Mouse (Mus musculus) 3134 (cell line): ENCODE results near the gene Tma7.

Experiments used
- DNase-seq: peaks from one replicate; pipeline ENCODE4 v3.0.0-alpha.2; 2011; ENCODE audit warnings: low spot score; ENCODE audit not compliant: insufficient read length; ENCODE audit errors: extremely low read depth

The Tma7 gene

DNA sequence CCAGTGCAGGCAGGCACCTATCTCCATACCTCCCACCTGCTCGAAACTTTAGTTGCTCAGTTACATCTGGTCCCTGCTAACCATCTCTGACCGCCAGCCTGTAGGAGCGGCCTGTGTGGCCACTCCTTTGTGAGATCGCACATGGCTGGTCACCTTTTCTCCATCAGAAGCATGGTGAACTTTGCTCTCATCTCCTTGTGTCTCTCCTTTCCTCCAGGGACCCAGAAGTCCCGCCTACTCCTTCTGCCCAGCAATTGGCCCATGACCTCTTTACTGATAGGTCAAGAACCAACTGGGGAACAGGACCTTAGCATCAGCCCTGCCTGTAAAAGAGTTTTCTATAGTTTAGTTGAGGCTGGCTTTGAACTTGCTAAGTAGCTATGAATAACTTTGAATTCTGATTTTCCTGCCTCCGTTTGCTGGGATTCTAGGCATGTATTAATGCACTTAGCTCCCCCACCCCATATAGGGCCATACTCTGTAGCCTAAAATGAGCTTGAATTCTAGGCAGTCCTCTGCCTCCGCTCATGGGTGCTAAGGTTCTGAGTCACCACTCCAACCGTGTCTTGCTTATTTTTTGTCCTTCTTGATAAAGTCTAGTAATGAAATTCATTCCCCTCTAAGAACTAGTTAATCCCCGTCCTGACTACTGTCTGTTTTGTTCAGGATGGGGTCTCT lies 32.3 kb downstream of the Tma7 start:
- no peak for DNase-seq

- no peak for DNase-seq
Measured at GRCm38 (mm10) chr9:109049316-109049715, 33.1 kb downstream of the Tma7 start.

DNA sequence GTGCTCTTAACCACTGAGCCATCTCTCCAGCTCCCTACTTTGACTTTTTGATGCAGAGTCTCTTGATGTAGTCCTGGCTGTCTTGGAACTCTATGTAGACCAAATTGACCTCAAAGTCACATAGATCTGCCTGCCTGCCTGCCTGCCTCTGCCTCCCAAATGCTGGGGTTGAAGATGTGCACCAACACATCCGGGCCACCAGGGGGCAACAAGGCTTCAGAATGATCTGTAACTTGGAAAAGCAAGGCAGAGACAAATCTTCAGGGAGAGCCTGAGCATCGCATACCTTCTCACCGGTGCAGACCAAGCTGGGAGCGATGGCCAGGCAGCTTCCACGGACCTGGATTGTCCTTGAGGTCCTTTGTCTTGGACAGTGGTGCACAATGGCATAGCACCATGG lies 36.1 kb downstream of the Tma7 start:
- peak; percentile 49 for DNase-seq

GRCm38 (mm10) chr9:109041351-109041750 lies 41.0 kb downstream of the Tma7 start:
- DNase-seq, result no peak

- no peak for DNase-seq
Measured at GRCm38 (mm10) chr9:109040906-109041305, 41.5 kb downstream of the Tma7 start.

- DNase-seq, result no peak
Measured at GRCm38 (mm10) chr9:109040216-109040615, 42.2 kb downstream of the Tma7 start.

DNA sequence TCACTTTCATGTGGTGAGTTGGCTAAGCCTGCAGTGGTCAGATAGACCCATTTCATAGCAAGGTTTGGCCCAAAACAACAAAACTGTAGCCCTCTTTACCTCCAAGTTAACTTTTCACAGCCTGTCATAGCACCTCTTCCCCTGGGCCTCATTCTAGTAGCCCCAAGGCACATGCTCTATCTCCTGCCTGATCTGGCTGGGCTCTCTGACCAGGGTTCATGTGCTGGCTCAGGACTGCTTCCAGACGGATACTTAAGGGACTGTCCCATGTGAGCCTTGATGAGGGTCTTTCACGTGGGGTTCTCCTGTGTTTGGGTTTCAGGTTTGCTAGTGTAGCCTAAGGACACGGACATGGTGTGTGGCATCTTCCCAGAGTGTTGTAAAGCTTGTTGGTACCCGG lies 42.7 kb downstream of the Tma7 start:
- no peak for DNase-seq

GRCm38 (mm10) chr9:109038901-109039364 lies 43.5 kb downstream of the Tma7 start:
- no peak for DNase-seq

GRCm38 (mm10) chr9:109038086-109038895 lies 44.1 kb downstream of the Tma7 start, which contains the start of gene Shisa5:
Gene Shisa5 (plus strand): TSS chr9:109038565.
- peak; percentile 84 for DNase-seq

DNA sequence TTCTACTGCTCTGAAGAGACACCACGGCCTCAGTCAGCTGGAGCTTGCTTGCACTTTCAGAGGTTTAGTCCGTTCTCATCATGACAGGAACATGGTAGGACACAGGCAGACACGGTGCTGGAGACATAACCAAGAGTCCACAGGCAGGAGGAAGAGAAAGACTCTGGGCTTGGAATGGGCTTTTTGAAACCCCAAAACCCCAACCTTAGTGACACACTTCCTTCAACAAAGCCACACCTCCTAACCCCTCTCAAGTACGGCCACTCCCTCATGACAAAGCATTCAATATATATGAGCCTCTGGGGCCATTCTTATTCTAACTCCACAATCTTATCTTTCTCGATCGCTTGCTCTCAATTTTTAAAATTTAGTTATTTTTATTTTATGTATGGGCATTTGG lies 50.0 kb downstream of the Tma7 start:
- DNase-seq, result no peak

- DNase-seq, result no peak
Measured at GRCm38 (mm10) chr9:109031686-109032085, 50.7 kb downstream of the Tma7 start.

- no peak for DNase-seq
Measured at GRCm38 (mm10) chr9:109031001-109031400, 51.4 kb downstream of the Tma7 start.

DNA sequence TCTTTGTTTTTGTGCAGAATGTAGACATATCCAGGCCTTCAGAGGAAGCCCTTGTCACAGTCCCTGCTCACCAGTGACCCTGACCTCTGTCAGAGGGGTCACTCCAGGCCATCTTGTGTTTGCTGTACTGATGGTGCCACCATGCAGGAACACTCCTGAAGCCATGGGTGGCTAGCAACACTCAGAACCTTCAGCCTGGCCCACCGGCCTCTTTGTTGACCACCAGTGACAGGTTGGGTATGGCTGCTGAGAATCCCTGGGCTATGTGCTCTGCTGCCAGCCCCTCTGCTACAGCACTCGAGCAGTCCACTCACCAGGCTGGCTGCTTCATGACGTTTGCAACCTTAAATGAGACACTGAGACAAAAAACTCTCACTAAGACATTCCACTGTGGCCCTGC lies 52.1 kb downstream of the Tma7 start:
- no peak for DNase-seq

GRCm38 (mm10) chr9:109028919-109029318 lies 53.5 kb downstream of the Tma7 start:
- DNase-seq, result no peak

DNA sequence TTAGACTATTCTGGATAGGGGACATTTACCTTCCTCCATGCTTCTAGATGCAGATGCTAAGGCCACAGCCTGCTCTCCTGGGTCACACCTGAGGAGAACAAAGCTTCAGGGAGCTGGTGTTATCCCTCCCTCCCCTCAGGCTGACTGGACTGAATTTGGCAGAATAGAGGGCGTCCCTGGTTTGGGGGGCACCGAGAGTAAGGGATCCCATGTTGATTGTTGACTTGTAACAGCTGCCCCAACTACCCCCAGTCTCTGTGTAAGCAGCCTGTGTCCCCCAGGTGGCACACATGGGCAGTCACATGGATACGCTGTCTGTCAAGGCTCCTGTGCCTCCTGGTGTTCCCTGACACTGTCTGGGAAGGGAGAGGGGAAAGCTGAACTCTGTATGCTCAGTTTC lies 54.0 kb downstream of the Tma7 start:
- no peak for DNase-seq

GRCm38 (mm10) chr9:109027521-109027920 lies 54.9 kb downstream of the Tma7 start:
- DNase-seq, result no peak
